Mouse (Mus musculus): ENCODE measurements around the gene Galnt10. TPM values are rescaled to one million over a fixed set of nuclear protein-coding genes. Genes with fewer than 3 reads are reported as not detected.

The Galnt10 gene
- polyA plus RNA-seq, 1 experiment from 2014 or later, result 13.9 TPM

DNA sequence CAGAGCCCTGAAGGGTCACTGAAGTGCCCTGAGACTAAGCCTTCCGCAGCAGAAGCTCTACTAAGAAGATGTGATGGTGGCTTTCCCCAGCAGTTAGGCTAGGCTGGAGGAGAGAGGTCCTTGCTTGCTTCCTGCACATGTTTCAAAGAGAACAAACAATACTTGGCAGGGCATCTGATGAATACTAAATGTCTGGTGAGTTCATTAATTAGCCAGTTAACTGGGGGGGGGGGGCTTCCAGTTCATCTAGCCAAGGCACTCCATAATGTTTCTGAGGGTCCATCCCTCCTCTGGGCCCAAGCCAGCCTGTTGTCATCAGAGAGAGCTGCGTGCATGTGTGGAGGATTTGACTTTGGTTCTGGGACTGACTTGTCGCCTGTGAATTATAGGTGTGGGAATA, 39.6 kb upstream of the Galnt10 start:
- DNase-seq (ENCODE audit: low spot score) (no peak), ATAC-seq (ENCODE audit: insufficient number of reproducible peaks, low FRiP score, low TSS enrichment, low read depth) (no peak)
- Histone ChIP-seq H3K27me3 (ENCODE audit: control insufficient read depth, insufficient read depth, low read length) (no peaks in the 10 kb centered on the region), H3K4me2 (ENCODE audit: low read depth, severe bottlenecking) (no peak overlapping the region), H3K4me3 (ENCODE audit: low read depth, low read length) (no peak overlapping the region), H3K9me3 (ENCODE audit: control insufficient read depth, low read length) (no peaks in the 10 kb centered on the region), H3K9ac (ENCODE audit: low read length) (no peak overlapping the region), H3K27ac (replicated peaks; ENCODE audit: low read depth, low read length) (no peak overlapping the region), H3K4me1 (ENCODE audit: control insufficient read depth, insufficient read depth, low read length) (peaks cover 5% of the 10 kb centered on the region), H3K36me3 (ENCODE audit: control insufficient read depth, insufficient read depth, low read length) (no peaks in the 10 kb centered on the region)
- WGBS, result 90% methylated on average over 3 of the region's 3 CpGs

DNA sequence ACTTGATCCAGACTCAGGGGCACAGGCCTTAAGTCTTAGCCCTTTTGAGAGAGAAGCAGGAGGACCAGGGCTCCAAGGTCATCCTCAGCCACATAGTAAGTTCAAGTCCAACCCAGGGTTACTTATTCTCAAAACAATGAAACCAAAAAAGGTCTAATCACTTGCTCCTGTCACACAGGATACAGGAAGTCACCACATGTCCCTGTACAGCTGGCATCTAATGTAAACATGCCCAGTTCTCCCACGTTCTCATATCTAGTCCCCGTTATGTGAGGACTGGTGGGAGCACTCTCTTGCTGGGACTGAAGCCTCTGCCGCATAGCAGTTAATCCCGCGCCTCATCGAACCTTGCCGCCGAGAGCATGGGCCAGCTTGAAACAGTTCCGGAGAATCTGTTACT, 30.7 kb upstream of the Galnt10 start:
- H3K9me3 ChIP-seq (ENCODE audit: control insufficient read depth, low read length), result no peaks in the 10 kb centered on the region
- 88% methylated on average over 9 of the region's 9 CpGs for WGBS
- no peaks in the 10 kb centered on the region for H3K36me3 ChIP-seq (ENCODE audit: control insufficient read depth, insufficient read depth, low read length)

DNA sequence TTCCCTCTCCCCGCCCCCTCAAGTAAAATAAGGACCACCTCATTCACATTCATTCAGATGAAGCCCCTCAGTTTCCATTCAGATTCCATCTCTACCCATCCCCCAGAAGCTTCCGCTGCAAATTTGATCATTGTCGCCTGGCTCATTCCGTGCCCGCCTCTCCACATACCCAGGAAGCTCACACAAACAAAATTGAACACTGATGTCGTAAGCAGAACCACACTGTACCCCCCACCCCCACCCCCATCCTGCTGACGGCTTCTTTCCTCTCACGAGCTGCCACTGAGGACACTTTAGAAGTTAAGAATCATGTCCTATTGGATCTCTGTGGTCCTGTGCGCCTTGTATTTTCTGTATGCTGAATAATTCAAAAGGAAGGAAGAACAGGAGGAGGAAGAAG, 30.0 kb upstream of the Galnt10 start:
- no peaks in the 10 kb centered on the region for H3K27me3 ChIP-seq (ENCODE audit: control insufficient read depth, insufficient read depth, low read length)
- no peak overlapping the region for H3K4me2 ChIP-seq (ENCODE audit: low read depth, severe bottlenecking)
- 77% methylated on average over 9 of the region's 9 CpGs for WGBS
- H3K27ac ChIP-seq (replicated peaks; ENCODE audit: low read depth, low read length), result no peak overlapping the region
- ATAC-seq (ENCODE audit: insufficient number of reproducible peaks, low FRiP score, low TSS enrichment, low read depth) (no peak), DNase-seq (ENCODE audit: low spot score) (no peak)
- H3K9ac ChIP-seq (ENCODE audit: low read length), result no peak overlapping the region
- no peaks in the 10 kb centered on the region for H3K36me3 ChIP-seq (ENCODE audit: control insufficient read depth, insufficient read depth, low read length)
- H3K4me1 ChIP-seq (ENCODE audit: control insufficient read depth, insufficient read depth, low read length), result no peaks in the 10 kb centered on the region
- H3K4me3 ChIP-seq (ENCODE audit: low read depth, low read length), result no peak overlapping the region
- H3K9me3 ChIP-seq (ENCODE audit: control insufficient read depth, low read length), result no peaks in the 10 kb centered on the region

More for the DNA sequence above, 30.7 kb upstream of the Galnt10 start:
- Histone ChIP-seq H3K4me1 (ENCODE audit: control insufficient read depth, insufficient read depth, low read length) (no peaks in the 10 kb centered on the region), H3K4me3 (ENCODE audit: low read depth, low read length) (no peak overlapping the region), H3K27me3 (ENCODE audit: control insufficient read depth, insufficient read depth, low read length) (no peaks in the 10 kb centered on the region), H3K9ac (ENCODE audit: low read length) (no peak overlapping the region), H3K4me2 (ENCODE audit: low read depth, severe bottlenecking) (no peak overlapping the region), H3K27ac (replicated peaks; ENCODE audit: low read depth, low read length) (no peak overlapping the region)
- ATAC-seq (ENCODE audit: insufficient number of reproducible peaks, low FRiP score, low TSS enrichment, low read depth), result no peak
- no peak for DNase-seq (ENCODE audit: low spot score)

DNA sequence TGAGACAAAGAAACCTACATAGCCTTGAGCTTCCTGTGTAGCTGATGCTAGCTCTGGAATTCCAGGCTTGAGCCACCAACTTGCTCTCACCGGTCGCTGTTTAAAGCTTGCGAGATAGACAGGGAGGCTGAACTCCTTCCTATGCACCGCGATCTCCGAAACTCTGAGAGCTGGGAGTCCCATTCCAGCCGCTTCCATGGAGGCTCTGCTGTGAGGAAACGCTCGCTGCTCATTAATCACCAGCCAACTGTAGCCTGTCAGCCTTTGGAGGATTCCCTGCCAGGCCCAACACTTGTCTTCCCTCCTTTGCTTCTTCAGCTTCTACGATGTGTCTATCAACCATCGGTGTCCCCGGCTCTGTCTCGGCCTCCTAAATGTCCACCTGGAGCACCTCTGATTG, 29.4 kb upstream of the Galnt10 start:
- Histone ChIP-seq H3K4me3 (ENCODE audit: low read depth, low read length) (no peak overlapping the region), H3K9me3 (ENCODE audit: control insufficient read depth, low read length) (no peaks in the 10 kb centered on the region), H3K27ac (replicated peaks; ENCODE audit: low read depth, low read length) (no peak overlapping the region), H3K27me3 (ENCODE audit: control insufficient read depth, insufficient read depth, low read length) (no peaks in the 10 kb centered on the region), H3K4me1 (ENCODE audit: control insufficient read depth, insufficient read depth, low read length) (no peaks in the 10 kb centered on the region), H3K9ac (ENCODE audit: low read length) (no peak overlapping the region), H3K4me2 (ENCODE audit: low read depth, severe bottlenecking) (no peak overlapping the region), H3K36me3 (ENCODE audit: control insufficient read depth, insufficient read depth, low read length) (no peaks in the 10 kb centered on the region)
- no peak for ATAC-seq (ENCODE audit: insufficient number of reproducible peaks, low FRiP score, low TSS enrichment, low read depth)
- DNase-seq (ENCODE audit: low spot score), result no peak
- 52% methylated on average over 13 of the region's 13 CpGs for WGBS

DNA sequence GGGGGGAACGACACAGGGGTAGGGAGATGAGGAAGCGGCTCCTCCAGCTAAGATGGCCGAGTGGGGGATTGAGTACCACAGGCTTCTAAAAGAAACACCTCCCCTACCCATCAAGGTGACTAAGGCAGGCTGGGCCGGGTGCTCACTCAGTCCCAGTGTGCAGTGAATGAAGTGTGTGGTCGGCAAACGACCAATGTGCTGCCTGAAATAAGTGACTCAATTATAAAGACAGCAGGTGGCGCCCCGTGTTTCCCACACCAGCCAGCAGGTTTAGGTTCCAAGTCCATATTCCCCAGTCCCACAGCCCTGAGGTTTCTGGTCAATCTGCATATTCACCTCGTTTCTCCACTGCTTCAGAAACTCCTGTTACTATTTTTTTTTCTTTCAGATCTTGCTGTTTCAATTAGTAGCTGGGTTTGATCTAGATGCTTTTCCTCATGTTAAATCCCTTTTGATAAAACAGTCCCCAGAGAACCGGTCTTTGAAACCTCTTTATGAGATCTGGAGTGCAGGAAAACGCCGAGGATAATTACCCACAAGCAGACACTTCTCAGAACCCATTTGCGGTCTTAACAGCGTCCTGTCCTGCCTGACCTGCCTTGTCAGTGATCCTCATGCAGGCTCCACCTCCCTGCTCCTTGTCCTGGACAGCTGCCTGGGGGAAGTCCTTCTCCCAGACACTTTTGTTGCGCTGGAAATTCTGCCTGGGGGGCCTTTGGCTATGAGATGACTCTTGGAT, 27.5 kb upstream of the Galnt10 start:
- Histone ChIP-seq H3K4me1 (ENCODE audit: control insufficient read depth, insufficient read depth, low read length) (no peaks in the 10 kb centered on the region), H3K36me3 (ENCODE audit: control insufficient read depth, insufficient read depth, low read length) (no peaks in the 10 kb centered on the region), H3K9ac (ENCODE audit: low read length) (no peak overlapping the region), H3K27ac (replicated peaks; ENCODE audit: low read depth, low read length) (no peak overlapping the region), H3K27me3 (ENCODE audit: control insufficient read depth, insufficient read depth, low read length) (no peaks in the 10 kb centered on the region), H3K4me2 (ENCODE audit: low read depth, severe bottlenecking) (no peak overlapping the region), H3K9me3 (ENCODE audit: control insufficient read depth, low read length) (no peaks in the 10 kb centered on the region), H3K4me3 (ENCODE audit: low read depth, low read length) (no peak overlapping the region)
- ATAC-seq (ENCODE audit: insufficient number of reproducible peaks, low FRiP score, low TSS enrichment, low read depth) (no peak), DNase-seq (ENCODE audit: low spot score) (peak; percentile 71)
- 25% methylated on average over 15 of the region's 15 CpGs for WGBS

DNA sequence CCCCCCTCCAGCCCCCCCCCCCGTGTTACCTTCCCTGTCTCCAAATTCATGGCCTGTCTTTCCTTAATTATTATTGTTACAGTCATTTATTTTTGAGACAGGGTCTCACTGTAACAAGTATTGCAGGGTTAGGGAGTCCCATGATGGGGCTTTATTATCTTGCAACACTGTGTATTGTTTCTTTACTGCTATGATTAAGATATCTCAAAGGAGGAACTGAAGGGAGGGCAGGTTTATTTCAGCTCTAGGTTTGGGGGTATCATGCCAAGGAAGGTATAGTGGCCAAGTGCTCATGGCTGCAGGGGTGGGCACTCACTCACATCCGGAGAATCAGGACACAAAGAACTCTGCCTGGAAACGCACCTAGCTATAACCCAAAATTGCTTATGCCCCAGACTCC, 23.8 kb upstream of the Galnt10 start:
- H3K9me3 ChIP-seq (ENCODE audit: control insufficient read depth, low read length), result no peaks in the 10 kb centered on the region
- H3K27me3 ChIP-seq (ENCODE audit: control insufficient read depth, insufficient read depth, low read length), result no peaks in the 10 kb centered on the region
- H3K4me2 ChIP-seq (ENCODE audit: low read depth, severe bottlenecking), result no peak overlapping the region
- DNase-seq (ENCODE audit: low spot score) (no peak), ATAC-seq (ENCODE audit: insufficient number of reproducible peaks, low FRiP score, low TSS enrichment, low read depth) (no peak)
- no peak overlapping the region for H3K4me3 ChIP-seq (ENCODE audit: low read depth, low read length)
- no peaks in the 10 kb centered on the region for H3K4me1 ChIP-seq (ENCODE audit: control insufficient read depth, insufficient read depth, low read length)
- H3K36me3 ChIP-seq (ENCODE audit: control insufficient read depth, insufficient read depth, low read length), result no peaks in the 10 kb centered on the region
- H3K9ac ChIP-seq (ENCODE audit: low read length), result no peak overlapping the region
- 83% methylated on average over 3 of the region's 3 CpGs for WGBS
- H3K27ac ChIP-seq (replicated peaks; ENCODE audit: low read depth, low read length), result no peak overlapping the region

DNA sequence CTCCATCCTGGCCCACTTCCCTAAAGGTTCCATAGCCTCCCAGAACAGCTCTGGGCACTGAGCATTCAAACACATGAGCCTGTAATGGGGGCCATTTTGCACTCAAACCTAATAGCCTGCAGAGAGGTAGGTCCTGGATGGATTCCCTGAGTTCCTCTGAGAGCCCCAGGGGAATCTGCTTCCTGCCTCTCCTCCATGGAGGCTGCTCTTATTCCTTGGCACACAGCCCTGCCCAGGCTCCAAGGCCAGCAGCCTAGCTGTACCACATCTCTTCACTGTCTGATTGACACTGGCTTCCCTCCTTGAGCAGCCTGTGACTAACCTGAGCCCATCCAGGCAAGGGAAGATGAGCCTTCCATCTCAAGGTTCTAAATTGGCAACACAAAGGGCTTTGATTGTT, 23.4 kb upstream of the Galnt10 start:
- no peak for ATAC-seq (ENCODE audit: insufficient number of reproducible peaks, low FRiP score, low TSS enrichment, low read depth)
- H3K36me3 ChIP-seq (ENCODE audit: control insufficient read depth, insufficient read depth, low read length), result no peaks in the 10 kb centered on the region

DNA sequence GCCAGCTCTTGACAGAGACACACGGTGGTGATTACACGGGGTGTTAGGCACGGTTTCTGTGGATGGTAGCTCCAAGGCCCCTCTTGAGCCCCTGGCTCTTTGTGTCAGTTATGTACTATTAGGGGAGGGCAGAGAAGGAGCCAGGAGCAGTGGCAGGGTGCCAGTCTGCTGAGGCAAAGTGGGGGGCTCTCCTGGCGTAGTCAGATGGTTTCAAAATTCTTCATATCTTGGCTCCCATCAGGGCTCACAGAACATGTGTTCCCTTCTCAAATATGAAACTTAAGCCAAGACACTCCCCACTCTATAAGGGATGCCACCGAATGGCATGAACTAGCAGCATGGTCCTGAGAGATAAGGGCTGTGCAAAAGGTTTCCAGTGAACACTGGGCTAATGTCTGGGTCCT, 20.8 kb upstream of the Galnt10 start:
- H3K4me2 ChIP-seq (ENCODE audit: low read depth, severe bottlenecking), result no peak overlapping the region
- H3K9ac ChIP-seq (ENCODE audit: low read length), result no peak overlapping the region
- H3K4me1 ChIP-seq (ENCODE audit: control insufficient read depth, insufficient read depth, low read length), result no peaks in the 10 kb centered on the region
- 81% methylated on average over 5 of the region's 5 CpGs for WGBS
- no peaks in the 10 kb centered on the region for H3K27me3 ChIP-seq (ENCODE audit: control insufficient read depth, insufficient read depth, low read length)
- no peak overlapping the region for H3K4me3 ChIP-seq (ENCODE audit: low read depth, low read length)
- H3K9me3 ChIP-seq (ENCODE audit: control insufficient read depth, low read length), result no peaks in the 10 kb centered on the region
- no peaks in the 10 kb centered on the region for H3K36me3 ChIP-seq (ENCODE audit: control insufficient read depth, insufficient read depth, low read length)
- DNase-seq (ENCODE audit: low spot score) (no peak), ATAC-seq (ENCODE audit: insufficient number of reproducible peaks, low FRiP score, low TSS enrichment, low read depth) (no peak)
- no peak overlapping the region for H3K27ac ChIP-seq (replicated peaks; ENCODE audit: low read depth, low read length)

More for the DNA sequence above, 23.4 kb upstream of the Galnt10 start:
- H3K27ac ChIP-seq (replicated peaks; ENCODE audit: low read depth, low read length), result no peak overlapping the region
- no peak overlapping the region for H3K9ac ChIP-seq (ENCODE audit: low read length)
- DNase-seq (ENCODE audit: low spot score), result no peak
- H3K4me3 ChIP-seq (ENCODE audit: low read depth, low read length), result no peak overlapping the region
- H3K9me3 ChIP-seq (ENCODE audit: control insufficient read depth, low read length), result no peaks in the 10 kb centered on the region
- no peaks in the 10 kb centered on the region for H3K27me3 ChIP-seq (ENCODE audit: control insufficient read depth, insufficient read depth, low read length)
- H3K4me2 ChIP-seq (ENCODE audit: low read depth, severe bottlenecking), result no peak overlapping the region
- H3K4me1 ChIP-seq (ENCODE audit: control insufficient read depth, insufficient read depth, low read length), result no peaks in the 10 kb centered on the region

DNA sequence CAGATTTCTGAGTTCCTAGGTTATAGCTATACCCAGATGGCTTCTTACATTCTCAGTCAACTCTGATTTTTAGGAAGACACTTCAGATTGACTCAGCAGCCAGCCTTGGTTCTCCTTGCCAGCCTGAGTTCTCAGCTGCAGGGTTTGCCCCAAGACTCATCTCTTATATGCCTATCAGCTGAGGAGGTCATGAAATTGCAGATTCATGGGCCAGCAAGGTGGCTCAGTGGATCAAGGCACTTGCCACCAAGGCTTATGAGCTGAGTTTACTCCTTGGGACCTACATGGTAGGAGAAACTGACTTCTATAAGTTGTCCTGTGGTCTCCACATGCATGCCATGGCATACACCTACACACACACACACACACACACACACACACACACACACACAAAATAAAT, 19.8 kb upstream of the Galnt10 start:
- Histone ChIP-seq H3K36me3 (ENCODE audit: control insufficient read depth, insufficient read depth, low read length) (no peaks in the 10 kb centered on the region), H3K27ac (replicated peaks; ENCODE audit: low read depth, low read length) (no peak overlapping the region), H3K4me2 (ENCODE audit: low read depth, severe bottlenecking) (no peak overlapping the region), H3K4me1 (ENCODE audit: control insufficient read depth, insufficient read depth, low read length) (no peaks in the 10 kb centered on the region), H3K9me3 (ENCODE audit: control insufficient read depth, low read length) (no peaks in the 10 kb centered on the region), H3K4me3 (ENCODE audit: low read depth, low read length) (no peak overlapping the region), H3K27me3 (ENCODE audit: control insufficient read depth, insufficient read depth, low read length) (no peaks in the 10 kb centered on the region), H3K9ac (ENCODE audit: low read length) (no peak overlapping the region)
- DNase-seq (ENCODE audit: low spot score) (no peak), ATAC-seq (ENCODE audit: insufficient number of reproducible peaks, low FRiP score, low TSS enrichment, low read depth) (no peak)
